Mouse (Mus musculus): ENCODE measurements around the gene Rnf43. TPM values are rescaled to one million over a fixed set of nuclear protein-coding genes. Genes with fewer than 3 reads are reported as not detected.

Gene Rnf43
- total and polyA plus RNA-seq, 3 experiments = 8.7 to 28.4 (median 14.8) TPM

DNA sequence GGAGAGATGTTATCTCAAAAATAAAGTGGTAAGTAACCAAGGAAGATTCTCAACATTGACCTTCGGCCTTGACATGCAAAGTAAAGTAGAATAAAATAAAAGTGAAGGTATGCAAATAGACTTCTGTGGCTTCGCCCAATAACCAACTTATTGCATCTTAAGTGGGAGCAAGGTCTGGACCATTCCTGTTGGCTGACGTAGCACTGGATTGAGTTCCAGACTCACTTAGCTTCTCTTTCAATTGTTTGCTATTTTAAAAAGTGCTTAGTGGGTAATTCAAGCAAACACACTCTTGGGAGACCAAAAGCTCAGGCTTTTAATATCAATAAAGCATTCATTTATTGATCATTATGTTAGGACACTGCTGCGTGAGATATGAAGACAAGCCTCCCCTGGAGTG is 35.6 kb downstream of the Rnf43 start:
- Histone ChIP-seq H3K36me3 (replicated peaks) (peaks cover 51% of the 10 kb centered on the region), H3K4me1 (ENCODE audit: insufficient read depth, low read depth, low read length) (peaks cover 52% of the 10 kb centered on the region), H3K27me3 (ENCODE audit: insufficient read depth, low read length) (no peaks in the 10 kb centered on the region), H3K9me3 (replicated peaks) (no peaks in the 10 kb centered on the region), H3K4me3 (ENCODE audit: low read depth, low read length) (no peak overlapping the region)
- TF ChIP-seq GATA2 (IDR thresholded peaks at IDR 0.05; ENCODE audit: borderline replicate concordance, low read depth, low read length) (no peak), GATA1 (IDR thresholded peaks at IDR 0.05; ENCODE audit: borderline replicate concordance, low read length) (no peak), POLR2AphosphoS5 (IDR thresholded peaks at IDR 0.05; ENCODE audit: insufficient replicate concordance, low read depth, low read length) (no peak), CTCF (IDR thresholded peaks at IDR 0.05; ENCODE audit: low read depth, low read length) (no peak), TAL1 (conservative IDR thresholded peaks at IDR 0.05; ENCODE audit: low read depth, low read length) (no peak)
- DNase-seq (ENCODE audit: low spot score) (no peak), ATAC-seq (ENCODE audit: extremely low read depth, insufficient number of reproducible peaks, low FRiP score, poor library complexity, severe bottlenecking) (no peak)

- no peak for TF ChIP-seq CTCF (IDR thresholded peaks at IDR 0.05; ENCODE audit: low read depth, low read length)
- TF ChIP-seq GATA2 (IDR thresholded peaks at IDR 0.05; ENCODE audit: borderline replicate concordance, low read depth, low read length) = no peak
- TF ChIP-seq TAL1 (conservative IDR thresholded peaks at IDR 0.05; ENCODE audit: low read depth, low read length) = no peak
- TF ChIP-seq GATA1 (IDR thresholded peaks at IDR 0.05; ENCODE audit: borderline replicate concordance, low read length) = no peak
- no peak for TF ChIP-seq POLR2AphosphoS5 (IDR thresholded peaks at IDR 0.05; ENCODE audit: insufficient replicate concordance, low read depth, low read length)
- ATAC-seq (ENCODE audit: extremely low read depth, insufficient number of reproducible peaks, low FRiP score, poor library complexity, severe bottlenecking) (no peak), DNase-seq (ENCODE audit: low spot score) (no peak)
- peaks cover 72% of the 10 kb centered on the region for H3K4me1 ChIP-seq (ENCODE audit: insufficient read depth, low read depth, low read length)
- H3K9me3 ChIP-seq (replicated peaks) = no peaks in the 10 kb centered on the region
- no peak overlapping the region for H3K4me3 ChIP-seq (ENCODE audit: low read depth, low read length)
- peaks cover 64% of the 10 kb centered on the region for H3K36me3 ChIP-seq (replicated peaks)
- no peaks in the 10 kb centered on the region for H3K27me3 ChIP-seq (ENCODE audit: insufficient read depth, low read length)
Observed at GRCm38 (mm10) chr11:87701108-87701507, 38.6 kb downstream of the Rnf43 start.

DNA sequence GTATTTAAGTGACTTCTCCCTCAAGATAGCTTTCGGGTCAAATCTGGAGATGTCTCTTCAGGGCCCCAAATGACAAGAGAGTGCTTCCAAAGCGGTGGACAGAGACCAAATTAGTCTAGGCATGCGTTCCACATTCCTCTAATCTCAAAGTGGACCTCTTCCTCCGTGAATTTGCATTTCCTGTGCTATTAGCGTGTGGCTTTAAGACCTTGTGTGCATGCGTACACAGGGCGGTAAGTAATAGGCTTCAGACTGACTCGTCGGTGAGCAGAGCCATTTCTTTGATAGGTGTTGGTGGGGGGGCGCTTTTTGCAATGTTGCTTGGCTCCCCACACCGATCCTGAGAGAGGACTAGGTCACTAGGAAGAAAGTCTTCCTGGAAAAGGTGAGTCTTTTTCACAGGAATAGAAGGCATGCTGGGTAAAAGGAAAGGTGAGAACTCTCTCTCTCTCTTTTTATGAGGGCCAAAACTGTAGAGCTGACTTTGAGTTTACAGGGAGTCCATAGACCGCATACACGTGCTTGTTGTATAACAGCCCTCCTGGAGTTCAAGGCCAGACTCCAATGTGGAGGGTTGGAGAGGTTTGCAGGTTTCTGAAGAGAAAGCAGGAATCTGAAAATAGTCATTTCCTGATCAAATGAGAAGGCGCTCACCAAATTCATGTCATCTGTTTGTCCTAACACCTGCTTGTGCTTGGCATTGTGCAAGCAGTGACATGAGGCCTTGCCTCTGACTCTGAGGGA is 39.5 kb downstream of the Rnf43 start:
- DNase-seq (ENCODE audit: low spot score) = no peak
- peaks cover 65% of the 10 kb centered on the region for H3K36me3 ChIP-seq (replicated peaks)
- TF ChIP-seq CTCF (IDR thresholded peaks at IDR 0.05; ENCODE audit: low read depth, low read length) (no peak), POLR2AphosphoS5 (IDR thresholded peaks at IDR 0.05; ENCODE audit: insufficient replicate concordance, low read depth, low read length) (no peak), TAL1 (conservative IDR thresholded peaks at IDR 0.05; ENCODE audit: low read depth, low read length) (no peak), GATA2 (IDR thresholded peaks at IDR 0.05; ENCODE audit: borderline replicate concordance, low read depth, low read length) (no peak), GATA1 (IDR thresholded peaks at IDR 0.05; ENCODE audit: borderline replicate concordance, low read length) (no peak)
- peaks cover 73% of the 10 kb centered on the region for H3K4me1 ChIP-seq (ENCODE audit: insufficient read depth, low read depth, low read length)
- no peaks in the 10 kb centered on the region for H3K27me3 ChIP-seq (ENCODE audit: insufficient read depth, low read length)
- ATAC-seq (ENCODE audit: extremely low read depth, insufficient number of reproducible peaks, low FRiP score, poor library complexity, severe bottlenecking) = no peak
- H3K9me3 ChIP-seq (replicated peaks) = no peaks in the 10 kb centered on the region
- H3K4me3 ChIP-seq (ENCODE audit: low read depth, low read length) = no peak overlapping the region

DNA sequence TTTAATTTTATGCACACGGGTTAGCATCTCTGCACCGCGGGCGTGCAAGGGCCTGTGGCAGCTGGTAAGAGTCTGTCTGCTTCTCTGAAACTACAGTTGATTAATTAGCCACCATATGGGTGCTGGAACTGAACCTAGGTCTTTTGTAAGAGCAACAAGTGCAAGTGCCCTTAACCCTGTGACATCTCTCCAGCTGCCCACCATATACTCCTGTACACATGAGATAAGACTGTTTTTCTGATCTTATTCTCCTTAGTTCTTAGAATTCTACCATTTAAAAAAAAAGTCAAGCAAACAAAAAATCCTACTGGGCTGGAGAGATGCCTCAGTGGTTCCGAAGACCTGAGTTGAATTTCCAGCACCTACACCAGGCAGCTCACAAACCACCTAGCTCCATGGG is 41.1 kb downstream of the Rnf43 start:
- no peak for TF ChIP-seq GATA1 (IDR thresholded peaks at IDR 0.05; ENCODE audit: borderline replicate concordance, low read length)
- peak; percentile 82 for TF ChIP-seq TAL1 (conservative IDR thresholded peaks at IDR 0.05; ENCODE audit: low read depth, low read length)
- H3K27me3 ChIP-seq (ENCODE audit: insufficient read depth, low read length) = no peaks in the 10 kb centered on the region
- ATAC-seq (ENCODE audit: extremely low read depth, insufficient number of reproducible peaks, low FRiP score, poor library complexity, severe bottlenecking) = peak; percentile 72
- no peak overlapping the region; the same call in 1 of the 2 replicates for H3K4me3 ChIP-seq (ENCODE audit: low read depth, low read length)
- H3K36me3 ChIP-seq (replicated peaks) = peaks cover 68% of the 10 kb centered on the region
- peak; percentile 19 for DNase-seq (ENCODE audit: low spot score)
- peaks cover 84% of the 10 kb centered on the region for H3K4me1 ChIP-seq (ENCODE audit: insufficient read depth, low read depth, low read length)
- no peaks in the 10 kb centered on the region for H3K9me3 ChIP-seq (replicated peaks)

DNA sequence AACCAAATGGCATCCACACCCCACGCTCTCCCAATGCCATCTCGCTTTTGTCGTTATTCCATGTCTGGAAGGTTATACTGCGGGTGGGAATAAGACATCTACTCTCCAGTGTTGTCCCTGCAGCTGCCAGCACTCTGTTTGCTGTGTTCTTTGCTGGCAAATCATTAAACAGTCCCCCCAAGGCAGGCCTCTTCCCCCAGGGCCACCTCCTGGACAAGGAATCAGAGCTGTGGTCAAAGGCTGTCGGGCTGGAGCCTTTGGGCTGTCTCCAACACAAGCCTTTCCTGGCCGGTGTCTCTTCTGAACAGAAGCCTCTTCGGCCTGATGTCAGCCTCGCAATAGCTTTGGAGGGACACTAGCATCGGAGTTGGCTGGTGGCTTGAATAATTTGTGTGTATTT is 41.8 kb downstream of the Rnf43 start:
- peaks cover 90% of the 10 kb centered on the region for H3K4me1 ChIP-seq (ENCODE audit: insufficient read depth, low read depth, low read length)

DNA sequence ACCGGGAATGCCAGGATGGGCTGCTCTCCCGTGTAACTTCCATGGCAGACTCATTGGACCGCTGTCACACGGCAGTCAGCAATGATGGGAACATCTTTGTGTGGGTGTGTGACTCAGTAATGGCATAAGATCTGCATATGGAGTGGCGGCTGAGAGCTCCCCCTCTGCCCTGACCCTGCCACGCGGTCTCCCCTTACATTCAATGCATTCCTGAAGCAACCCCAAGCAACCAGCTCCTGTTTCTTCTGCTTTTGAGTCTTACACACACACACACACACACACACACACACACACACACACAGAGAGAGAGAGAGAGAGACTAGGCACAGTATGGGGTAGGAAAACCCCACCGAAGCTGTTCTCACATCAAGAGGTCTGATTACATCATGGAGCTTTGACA is 45.0 kb downstream of the Rnf43 start:
- Histone ChIP-seq H3K36me3 (replicated peaks) (peaks cover 66% of the 10 kb centered on the region), H3K9me3 (replicated peaks) (no peaks in the 10 kb centered on the region), H3K27me3 (ENCODE audit: insufficient read depth, low read length) (no peaks in the 10 kb centered on the region), H3K4me3 (ENCODE audit: low read depth, low read length) (no peak overlapping the region), H3K4me1 (ENCODE audit: insufficient read depth, low read depth, low read length) (peaks cover 91% of the 10 kb centered on the region)
- TF ChIP-seq TAL1 (conservative IDR thresholded peaks at IDR 0.05; ENCODE audit: low read depth, low read length) (no peak), GATA1 (IDR thresholded peaks at IDR 0.05; ENCODE audit: borderline replicate concordance, low read length) (no peak), GATA2 (IDR thresholded peaks at IDR 0.05; ENCODE audit: borderline replicate concordance, low read depth, low read length) (no peak), POLR2AphosphoS5 (IDR thresholded peaks at IDR 0.05; ENCODE audit: insufficient replicate concordance, low read depth, low read length) (no peak), CTCF (IDR thresholded peaks at IDR 0.05; ENCODE audit: low read depth, low read length) (no peak)
- no peak for ATAC-seq (ENCODE audit: extremely low read depth, insufficient number of reproducible peaks, low FRiP score, poor library complexity, severe bottlenecking)
- DNase-seq (ENCODE audit: low spot score) = no peak

More for the DNA sequence above, 41.8 kb downstream of the Rnf43 start:
- ATAC-seq (ENCODE audit: extremely low read depth, insufficient number of reproducible peaks, low FRiP score, poor library complexity, severe bottlenecking) (no peak), DNase-seq (ENCODE audit: low spot score) (no peak)
- H3K27me3 ChIP-seq (ENCODE audit: insufficient read depth, low read length) = no peaks in the 10 kb centered on the region
- TF ChIP-seq GATA2 (IDR thresholded peaks at IDR 0.05; ENCODE audit: borderline replicate concordance, low read depth, low read length) (no peak), GATA1 (IDR thresholded peaks at IDR 0.05; ENCODE audit: borderline replicate concordance, low read length) (no peak), CTCF (IDR thresholded peaks at IDR 0.05; ENCODE audit: low read depth, low read length) (no peak), TAL1 (conservative IDR thresholded peaks at IDR 0.05; ENCODE audit: low read depth, low read length) (no peak), POLR2AphosphoS5 (IDR thresholded peaks at IDR 0.05; ENCODE audit: insufficient replicate concordance, low read depth, low read length) (no peak)
- peaks cover 64% of the 10 kb centered on the region for H3K36me3 ChIP-seq (replicated peaks)
- H3K4me3 ChIP-seq (ENCODE audit: low read depth, low read length) = no peak overlapping the region; the same call in 1 of the 2 replicates
- no peaks in the 10 kb centered on the region for H3K9me3 ChIP-seq (replicated peaks)
